Mouse (Mus musculus) bone marrow macrophage, adult 2 months (primary cell): ENCODE measurements at regions not wholly inside any gene's neighbourhood (a gene's known extent, or its start where the extent isn't known, plus 50 kb on each side); places are given as distances from the start of the nearest gene placed in this dataset.

Experiments used
- CTCF ChIP-seq: IDR thresholded peaks from 2 replicates; pipeline ENCODE4 v1.5.1; 2012; ENCODE audit warnings: low read depth, mild to moderate bottlenecking, low read length, moderate library complexity
- POLR2A ChIP-seq: IDR thresholded peaks from 2 replicates; pipeline ENCODE4 v1.6.1; 2012; ENCODE audit warnings: mild to moderate bottlenecking, low read depth, low read length, borderline replicate concordance

GRCm38 (mm10) chr2:159235000-159235399 is 440.4 kb downstream of the Dhx35 start:
- TF ChIP-seq CTCF (no peak), POLR2A (no peak)
